Mouse (Mus musculus): ENCODE measurements at regions not wholly inside any gene's neighbourhood (a gene's known extent, or its start where the extent isn't known, plus 50 kb on each side); places are given as distances from the start of the nearest gene placed in this dataset.
"Not testable (repeated sequence)": the region's sequence is repeated elsewhere in the genome, so short reads cannot be mapped to it uniquely, and the experiment has no call there.

GRCm38 (mm10) chr15:52406156-52406885 lies 1478.4 kb upstream of the Gm7489 start:
- DNase-seq (ENCODE audit: low read depth, low spot score): no peak

- no peak for DNase-seq (ENCODE audit: low read depth, low spot score)
Measured at GRCm38 (mm10) chr15:52412869-52413771, 1471.6 kb upstream of the Gm7489 start.

GRCm38 (mm10) chr15:52425976-52426375 lies 1458.7 kb upstream of the Gm7489 start:
- DNase-seq (ENCODE audit: low read depth, low spot score): no peak

GRCm38 (mm10) chr15:52430491-52431158 lies 1454.1 kb upstream of the Gm7489 start:
- DNase-seq (ENCODE audit: low read depth, low spot score): no peak

- no peak for DNase-seq (ENCODE audit: low read depth, low spot score)
Measured at GRCm38 (mm10) chr15:52433639-52434038, 1451.1 kb upstream of the Gm7489 start.

- DNase-seq (ENCODE audit: low read depth, low spot score): no peak
Measured at GRCm38 (mm10) chr15:52438403-52438802, 1446.3 kb upstream of the Gm7489 start.

- DNase-seq (ENCODE audit: low read depth, low spot score): peak; percentile 50
Measured at GRCm38 (mm10) chr15:52458782-52459181, 1425.9 kb upstream of the Gm7489 start.

GRCm38 (mm10) chr15:52459315-52459714 lies 1425.4 kb upstream of the Gm7489 start:
- no peak for DNase-seq (ENCODE audit: low read depth, low spot score)

- no peak for DNase-seq (ENCODE audit: low read depth, low spot score)
Measured at GRCm38 (mm10) chr15:52464226-52465138, 1420.2 kb upstream of the Gm7489 start.

GRCm38 (mm10) chr15:52478124-52478523 lies 1406.6 kb upstream of the Gm7489 start:
- DNase-seq (ENCODE audit: low read depth, low spot score): not testable (repeated sequence)

- DNase-seq (ENCODE audit: low read depth, low spot score): no peak
Measured at GRCm38 (mm10) chr15:52480834-52481233, 1403.9 kb upstream of the Gm7489 start.

GRCm38 (mm10) chr15:52483598-52484165 lies 1401.0 kb upstream of the Gm7489 start:
- DNase-seq (ENCODE audit: low read depth, low spot score): no peak

GRCm38 (mm10) chr15:52484276-52484675 lies 1400.4 kb upstream of the Gm7489 start:
- DNase-seq (ENCODE audit: low read depth, low spot score): no peak

- peak; percentile 41 for DNase-seq (ENCODE audit: low read depth, low spot score)
Measured at GRCm38 (mm10) chr15:52505278-52505831, 1379.4 kb upstream of the Gm7489 start.

GRCm38 (mm10) chr15:52506930-52507329 lies 1377.8 kb upstream of the Gm7489 start:
- peak; percentile 34 for DNase-seq (ENCODE audit: low read depth, low spot score)

- no peak for DNase-seq (ENCODE audit: low read depth, low spot score)
Measured at GRCm38 (mm10) chr15:52508609-52509008, 1376.1 kb upstream of the Gm7489 start.

GRCm38 (mm10) chr15:52510137-52510536 lies 1374.6 kb upstream of the Gm7489 start:
- DNase-seq (ENCODE audit: low read depth, low spot score): no peak

GRCm38 (mm10) chr15:52536594-52536993 lies 1348.1 kb upstream of the Gm7489 start:
- no peak for DNase-seq (ENCODE audit: low read depth, low spot score)

- DNase-seq (ENCODE audit: low read depth, low spot score): no peak
Measured at GRCm38 (mm10) chr15:52558682-52559081, 1326.0 kb upstream of the Gm7489 start.

GRCm38 (mm10) chr15:52564078-52564477 lies 1320.6 kb upstream of the Gm7489 start:
- DNase-seq (ENCODE audit: low read depth, low spot score): no peak
